13 mouse cellular contexts compared by ENCODE assay signal in the genomic region with DNA sequence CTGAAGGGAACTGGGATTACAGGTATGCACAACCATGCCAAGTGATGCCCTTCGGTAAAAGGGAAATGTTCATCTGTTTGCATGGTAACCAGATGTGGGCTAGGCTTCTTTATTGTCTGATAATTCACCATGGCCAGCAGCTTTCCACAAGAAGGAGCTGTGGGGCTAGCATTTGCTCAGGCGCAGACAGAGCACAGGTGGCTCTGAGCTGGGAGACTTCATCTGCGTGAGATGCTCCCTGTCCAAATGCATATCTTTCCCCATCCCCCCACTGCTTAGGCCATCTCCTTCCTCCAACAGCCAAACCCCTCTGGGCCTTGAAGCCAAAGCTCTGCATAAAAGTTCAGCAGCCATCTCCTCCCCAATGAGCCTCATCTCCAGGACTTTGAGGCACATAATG. TPM values are rescaled to one million over a fixed set of nuclear protein-coding genes. Genes with fewer than 3 reads are reported as not detected.
DNase-seq lines count a peak whose midpoint lies in the region; ATAC-seq and TF ChIP-seq lines count a peak whose summit lies in the region.
"Had no signal": no experiment of that assay in that cellular context is flagged by ENCODE, and none has a peak within 500 bp of the region (broad histone marks: within the 10 kb centered on the region; RNA-seq: fewer than 3 reads in every experiment).

No protein-coding gene starts in this region.

- no peak overlapping the region for H3K9ac ChIP-seq in heart, embryonic 13.5 days
- no peak overlapping the region for H3K9ac ChIP-seq in heart, adult 2 months (ENCODE audit: low read depth, low read length)
- H3K9ac ChIP-seq in embryonic facial prominence, embryonic 14.5 days (ENCODE audit: low read depth, low read length): no peak overlapping the region
- no peak overlapping the region for H3K9ac ChIP-seq in midbrain, embryonic 14.5 days (replicated peaks; ENCODE audit: low read length)

- H3K27ac ChIP-seq in heart, embryonic 13.5 days (replicated peaks): 0 out of 2 replicates have a peak overlapping the region, but pooled peaks have one; percentile 59
- no peak overlapping the region for H3K27ac ChIP-seq in heart, adult 2 months
- H3K27ac ChIP-seq in embryonic facial prominence, embryonic 14.5 days (replicated peaks; ENCODE audit: low read depth, low read length): peak overlapping the region; percentile 80; the same call in 1 of the 2 replicates
- H3K27ac ChIP-seq in midbrain, embryonic 14.5 days (replicated peaks; ENCODE audit: low read depth, low read length): peak overlapping the region; percentile 43

- WGBS in heart, embryonic 13.5 days: 60% methylated on average over 3 of the region's 3 CpGs
- 63% methylated on average over 3 of the region's 3 CpGs for WGBS in heart, adult 2 months
- 19% methylated on average over 3 of the region's 3 CpGs for WGBS in embryonic facial prominence, embryonic 14.5 days
- WGBS in midbrain, embryonic 14.5 days: 8% methylated on average over 3 of the region's 3 CpGs

- no peaks in the 10 kb centered on the region for H3K27me3 ChIP-seq in heart, embryonic 13.5 days (replicated peaks)
- no peaks in the 10 kb centered on the region for H3K27me3 ChIP-seq in heart, adult 2 months (ENCODE audit: control insufficient read depth, insufficient read depth, low read length)
- H3K27me3 ChIP-seq in embryonic facial prominence, embryonic 14.5 days (replicated peaks; ENCODE audit: control insufficient read depth, insufficient read depth, low read length): no peaks in the 10 kb centered on the region
- no peaks in the 10 kb centered on the region for H3K27me3 ChIP-seq in midbrain, embryonic 14.5 days (ENCODE audit: control insufficient read depth, insufficient read depth, low read length)

- peaks cover 3% of the 10 kb centered on the region; the same call in 1 of the 2 replicates for H3K36me3 ChIP-seq in heart, embryonic 13.5 days
- no peaks in the 10 kb centered on the region for H3K36me3 ChIP-seq in heart, adult 2 months (ENCODE audit: control insufficient read depth, insufficient read depth, low read length)
- H3K36me3 ChIP-seq in embryonic facial prominence, embryonic 14.5 days (ENCODE audit: control insufficient read depth, insufficient read depth, low read length): peaks cover 14% of the 10 kb centered on the region
- H3K36me3 ChIP-seq in midbrain, embryonic 14.5 days (ENCODE audit: control insufficient read depth, insufficient read depth, low read length): no peaks in the 10 kb centered on the region

- H3K4me1 ChIP-seq in heart, embryonic 13.5 days: peaks cover 74% of the 10 kb centered on the region
- H3K4me1 ChIP-seq in heart, adult 2 months (ENCODE audit: control insufficient read depth, insufficient read depth, low read length): peaks cover 9% of the 10 kb centered on the region
- peaks cover 96% of the 10 kb centered on the region for H3K4me1 ChIP-seq in embryonic facial prominence, embryonic 14.5 days (ENCODE audit: control insufficient read depth, insufficient read depth, low read length)
- H3K4me1 ChIP-seq in midbrain, embryonic 14.5 days (ENCODE audit: control insufficient read depth, insufficient read depth, low read length): peaks cover 78% of the 10 kb centered on the region

- DNase-seq in heart, adult 2 months: no peak
- peak; percentile 72 for DNase-seq in cerebellum, adult 9-10 months
- DNase-seq in embryonic facial prominence, embryonic 14.5 days (ENCODE audit: low spot score): no peak
- DNase-seq in midbrain, embryonic 14.5 days: peak; percentile 65
- DNase-seq in spleen, adult 12 weeks (ENCODE audit: low spot score): no peak
- no peak for DNase-seq in layer of hippocampus, adult 18-20 months (ENCODE audit: low spot score in 2 of 2)
- DNase-seq: gastrocnemius, postnatal 14 days; layer of hippocampus, postnatal 36 days; lung, postnatal 10 days had no signal

- intact Hi-C loops in heart, adult 2 months (cut with DNase I): no loop called here

- H3K9me3 ChIP-seq in heart, embryonic 13.5 days: no peaks in the 10 kb centered on the region
- no peaks in the 10 kb centered on the region for H3K9me3 ChIP-seq in embryonic facial prominence, embryonic 14.5 days (ENCODE audit: control insufficient read depth, low read length)
- H3K9me3 ChIP-seq in midbrain, embryonic 14.5 days (ENCODE audit: control insufficient read depth, low read length): no peaks in the 10 kb centered on the region

- no peak for ATAC-seq in heart, embryonic 13.5 days (ENCODE audit: extremely low read depth, insufficient number of reproducible peaks, low FRiP score, low TSS enrichment)
- no peak for ATAC-seq in embryonic facial prominence, embryonic 14.5 days (ENCODE audit: low read depth)
- no peak for ATAC-seq in midbrain, embryonic 14.5 days (ENCODE audit: low FRiP score, low TSS enrichment)
- no peak for ATAC-seq in monocyte, adult 5-6 weeks (replicated peaks; ENCODE audit: insufficient number of reproducible peaks, low FRiP score, low TSS enrichment, poor library complexity, severe bottlenecking)
- ATAC-seq: activated CD4-positive, CD25-positive, alpha-beta regulatory T cell, adult 4 months had no signal

- H3K4me3 ChIP-seq in heart, embryonic 13.5 days: no peak overlapping the region
- H3K4me3 ChIP-seq in heart, adult 2 months: no peak overlapping the region
- no peak overlapping the region for H3K4me3 ChIP-seq in embryonic facial prominence, embryonic 14.5 days (ENCODE audit: low read depth, low read length)
- no peak overlapping the region for H3K4me3 ChIP-seq in midbrain, embryonic 14.5 days (replicated peaks; ENCODE audit: low read depth, low read length)

- no peak for TF ChIP-seq POLR2A in heart, adult 2 months (IDR thresholded peaks at IDR 0.05; ENCODE audit: insufficient read depth, low read depth, low read length)

- no peaks in the 10 kb centered on the region; the same call in 1 of the 2 replicates for H3K79me2 ChIP-seq in heart, adult 2 months (replicated peaks; ENCODE audit: control insufficient read depth, insufficient read depth, low read length)

- no peak overlapping the region for H3K4me2 ChIP-seq in heart, embryonic 13.5 days
- H3K4me2 ChIP-seq in embryonic facial prominence, embryonic 14.5 days (ENCODE audit: low read depth, low read length): 0 out of 2 replicates have a peak overlapping the region, but pooled peaks have one; percentile 29
- peak overlapping the region; percentile 23 for H3K4me2 ChIP-seq in midbrain, embryonic 14.5 days (ENCODE audit: low read length)

- TF ChIP-seq EP300 in heart, adult 2 months (IDR thresholded peaks at IDR 0.05; ENCODE audit: insufficient read depth, low read depth, low read length): no peak

- TF ChIP-seq CTCF in heart, adult 2 months (IDR thresholded peaks at IDR 0.05): no peak

RNA-seq across cellular contexts. Expression of a gene that starts 15.6 kb away (rescaled TPM):
- 7.8 and 10.0 TPM in 2 replicates for polyA plus RNA-seq in heart, embryonic 13.5 days (2015; fragmentation: Nextera tagmentation; extraction: Ambion mirVana)
- total RNA-seq in heart, adult 2 months (2021): 1 to 10 TPM; 3.5 to 4.2 TPM
- polyA plus RNA-seq in heart, adult 2 months (2012; rRNA removed): 4.4 and 5.6 TPM in 2 replicates
- polyA plus RNA-seq in embryonic facial prominence, embryonic 14.5 days (2014; fragmentation: Nextera tagmentation; extraction: Ambion mirVana): 34.8 and 43.6 TPM in 2 replicates
- 14.1 and 22.6 TPM in 2 replicates for polyA plus RNA-seq in midbrain, embryonic 14.5 days (2014; fragmentation: Nextera tagmentation; extraction: Ambion mirVana)
- total RNA-seq in monocyte, adult 5-6 weeks (2017): not detected in 3 replicates
- 10 to 100 TPM; 11.5 to 11.6 TPM for total RNA-seq in layer of hippocampus, adult 18-20 months (2021)
- total RNA-seq: neutrophil, adult 5-6 weeks had no signal

Comparison
In these comparisons a context has a peak if more than half of its experiments do, and no peak if none do; other contexts are left out.
1. DNase-seq: peak in cerebellum, adult 9-10 months (single experiment) and midbrain, embryonic 14.5 days (single experiment); none in heart, adult 2 months (0 of 2), embryonic facial prominence, embryonic 14.5 days (single experiment), spleen, adult 12 weeks (single experiment) and layer of hippocampus, adult 18-20 months (0 of 2).